Mouse (Mus musculus): ENCODE results near the gene Sesn2.

Gene Sesn2

GRCm38 (mm10) chr4:132469873-132470272, 40.4 kb downstream of the Sesn2 start:
- no peak for TF ChIP-seq GATA4 (IDR thresholded peaks at IDR 0.05; ENCODE audit: insufficient replicate concordance, low read length)

GRCm38 (mm10) chr4:132464255-132464613, 46.1 kb downstream of the Sesn2 start:
- TF ChIP-seq GATA4 (IDR thresholded peaks at IDR 0.05; ENCODE audit: insufficient replicate concordance, low read length), result no peak

GRCm38 (mm10) chr4:132463430-132464254, 46.7 kb downstream of the Sesn2 start, which contains the start of gene Med18:
Med18 (minus strand) TSS chr4:132463921.
- TF ChIP-seq GATA4 (IDR thresholded peaks at IDR 0.05; ENCODE audit: insufficient replicate concordance, low read length), result peak; percentile 16; the same call in 1 of the 2 replicates

DNA sequence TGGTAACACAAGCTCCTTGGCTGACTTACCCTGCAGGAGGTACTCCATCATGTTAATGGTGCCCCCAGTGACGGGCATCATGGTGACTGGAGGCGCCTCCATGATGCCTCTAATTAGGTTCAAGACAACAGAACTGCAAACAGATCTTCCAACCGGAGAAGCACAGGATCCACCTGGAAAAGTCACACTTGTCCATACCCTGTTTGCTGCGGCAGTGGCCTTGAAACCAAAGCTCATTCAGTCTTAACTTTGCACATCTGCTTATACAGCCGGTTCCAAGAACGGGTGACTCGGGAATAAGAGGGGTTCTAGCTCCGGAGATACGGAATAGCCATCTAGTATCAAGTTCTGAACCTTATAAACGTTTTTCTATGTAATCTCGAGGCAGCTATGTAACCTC, 47.5 kb downstream of the Sesn2 start:
- no peak for TF ChIP-seq GATA4 (IDR thresholded peaks at IDR 0.05; ENCODE audit: insufficient replicate concordance, low read length)

GRCm38 (mm10) chr4:132460225-132460624, 50.1 kb downstream of the Sesn2 start:
- TF ChIP-seq GATA4 (IDR thresholded peaks at IDR 0.05; ENCODE audit: insufficient replicate concordance, low read length), result no peak

GRCm38 (mm10) chr4:132455561-132455960, 54.7 kb downstream of the Sesn2 start:
- no peak for TF ChIP-seq GATA4 (IDR thresholded peaks at IDR 0.05; ENCODE audit: insufficient replicate concordance, low read length)

DNA sequence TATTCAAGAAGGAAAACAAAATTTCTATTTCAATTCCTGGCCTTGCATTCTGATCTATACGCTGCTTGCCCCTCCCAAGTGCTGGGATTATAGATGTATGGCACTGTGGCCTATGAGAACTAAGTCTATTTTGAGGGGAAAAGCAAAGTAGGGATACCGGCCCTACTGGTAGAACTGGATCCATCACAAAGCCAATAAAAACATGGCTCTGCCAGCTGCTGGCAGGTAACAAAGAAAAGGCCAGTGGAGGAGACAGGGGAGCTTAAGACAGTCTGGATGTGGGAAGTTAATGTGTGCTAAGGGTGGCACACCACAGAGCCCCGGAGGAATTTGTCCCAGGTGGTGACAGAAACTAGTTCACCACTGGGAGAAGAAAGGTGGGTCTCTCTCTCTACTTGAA, 55.2 kb downstream of the Sesn2 start:
- TF ChIP-seq GATA4 (IDR thresholded peaks at IDR 0.05; ENCODE audit: insufficient replicate concordance, low read length), result no peak

DNA sequence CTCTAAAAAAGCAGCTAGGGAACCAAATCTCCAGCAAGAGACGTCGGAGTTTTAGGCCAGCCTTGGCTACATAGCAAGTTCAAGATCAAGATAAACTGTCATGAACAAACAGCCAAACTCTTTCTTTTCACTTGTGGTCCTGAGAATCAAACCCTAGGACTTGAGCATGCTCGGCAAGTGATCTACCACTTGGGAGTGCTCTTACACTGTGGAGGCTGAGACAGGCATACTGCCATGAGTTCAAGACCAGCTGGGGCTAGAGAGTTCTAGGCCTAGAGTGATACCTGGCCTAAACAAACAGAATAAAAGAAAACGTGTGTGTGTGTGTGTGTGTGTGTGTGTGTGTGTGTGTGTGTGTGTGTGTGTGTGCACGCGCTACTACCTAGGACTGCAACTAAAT, 56.1 kb downstream of the Sesn2 start:
- no peak for TF ChIP-seq GATA4 (IDR thresholded peaks at IDR 0.05; ENCODE audit: insufficient replicate concordance, low read length)

GRCm38 (mm10) chr4:132449778-132450177, 60.5 kb downstream of the Sesn2 start:
- TF ChIP-seq GATA4 (IDR thresholded peaks at IDR 0.05; ENCODE audit: insufficient replicate concordance, low read length), result no peak

DNA sequence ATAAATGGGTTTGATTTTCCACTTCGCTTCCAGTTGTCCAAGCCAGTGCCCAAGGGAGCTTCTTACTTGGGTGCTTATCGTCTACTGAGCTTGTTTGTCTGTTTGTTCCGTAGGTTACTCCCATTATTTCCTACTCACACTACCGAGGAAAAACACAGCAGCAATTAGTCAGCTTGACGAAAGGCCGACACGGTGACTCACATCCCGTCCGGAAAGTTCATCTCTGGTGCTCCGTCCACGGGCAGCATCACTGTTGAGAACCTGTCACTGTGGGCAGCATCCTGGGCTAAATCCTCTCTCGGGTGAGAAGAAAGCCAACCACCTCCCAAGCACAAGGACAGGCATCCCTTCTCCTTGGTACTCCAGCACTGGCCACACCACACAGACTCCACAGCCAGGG, 64.2 kb downstream of the Sesn2 start:
- TF ChIP-seq GATA4 (IDR thresholded peaks at IDR 0.05; ENCODE audit: insufficient replicate concordance, low read length), result no peak

DNA sequence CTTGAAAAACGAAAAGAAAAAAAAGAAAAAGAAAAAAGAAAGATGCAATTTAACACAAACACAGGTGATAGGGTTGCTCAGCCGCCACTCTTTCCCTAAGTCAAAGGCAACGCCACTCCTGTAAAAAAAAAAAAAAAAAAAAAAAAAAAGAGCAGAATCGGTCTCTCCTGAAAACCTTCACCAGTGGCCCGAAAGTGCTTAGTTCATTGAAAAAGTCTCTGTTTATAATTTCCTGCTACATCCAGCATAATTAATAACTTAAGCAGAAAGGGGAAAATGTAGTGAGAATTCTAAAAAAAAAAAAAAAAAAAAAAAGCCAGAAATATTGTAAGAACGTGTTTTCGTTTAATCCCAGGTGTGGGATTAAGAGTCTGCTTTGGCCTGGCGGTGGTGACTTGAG, 65.8 kb downstream of the Sesn2 start:
- no peak for TF ChIP-seq GATA4 (IDR thresholded peaks at IDR 0.05; ENCODE audit: insufficient replicate concordance, low read length)
